Mouse (Mus musculus) ovary, postnatal 10 days (tissue): ENCODE results near the gene Ncam1.

Source experiments
- DNase-seq: peaks from one replicate; pipeline ENCODE4 v3.0.0; 2022; ENCODE audit warnings: low spot score

Gene Ncam1

GRCm38 (mm10) chr9:49621691-49622090 is 177.0 kb downstream of the Ncam1 start:
- DNase-seq, result no peak

- DNase-seq, result no peak
Measured at GRCm38 (mm10) chr9:49618699-49619392, 179.9 kb downstream of the Ncam1 start.

GRCm38 (mm10) chr9:49618266-49618665 is 180.5 kb downstream of the Ncam1 start:
- no peak for DNase-seq

- no peak for DNase-seq
Measured at GRCm38 (mm10) chr9:49617216-49617615, 181.5 kb downstream of the Ncam1 start.

- DNase-seq, result no peak
Measured at GRCm38 (mm10) chr9:49612387-49612786, 186.3 kb downstream of the Ncam1 start.

- DNase-seq, result no peak
Measured at GRCm38 (mm10) chr9:49608191-49608590, 190.5 kb downstream of the Ncam1 start.

- no peak for DNase-seq
Measured at GRCm38 (mm10) chr9:49606717-49607116, 192.0 kb downstream of the Ncam1 start.

GRCm38 (mm10) chr9:49606317-49606716 is 192.4 kb downstream of the Ncam1 start:
- no peak for DNase-seq

GRCm38 (mm10) chr9:49605791-49606190 is 192.9 kb downstream of the Ncam1 start:
- DNase-seq, result no peak

- DNase-seq, result no peak
Measured at GRCm38 (mm10) chr9:49605351-49605750, 193.4 kb downstream of the Ncam1 start.

GRCm38 (mm10) chr9:49601215-49601614 is 197.5 kb downstream of the Ncam1 start:
- no peak for DNase-seq

- DNase-seq, result no peak
Measured at GRCm38 (mm10) chr9:49595635-49596348, 202.9 kb downstream of the Ncam1 start.

- DNase-seq, result no peak
Measured at GRCm38 (mm10) chr9:49594876-49595634, 203.7 kb downstream of the Ncam1 start.

- no peak for DNase-seq
Measured at GRCm38 (mm10) chr9:49593951-49594536, 204.7 kb downstream of the Ncam1 start.

- DNase-seq, result no peak
Measured at GRCm38 (mm10) chr9:49592006-49592405, 206.7 kb downstream of the Ncam1 start.

- no peak for DNase-seq
Measured at GRCm38 (mm10) chr9:49590261-49590660, 208.5 kb downstream of the Ncam1 start.

GRCm38 (mm10) chr9:49577136-49577535 is 221.6 kb downstream of the Ncam1 start:
- DNase-seq, result no peak

- DNase-seq, result no peak
Measured at GRCm38 (mm10) chr9:49571695-49572510, 226.8 kb downstream of the Ncam1 start.

GRCm38 (mm10) chr9:49570731-49571694 is 227.7 kb downstream of the Ncam1 start:
- no peak for DNase-seq

- DNase-seq, result no peak
Measured at GRCm38 (mm10) chr9:49570033-49570660, 228.6 kb downstream of the Ncam1 start.
